Mouse (Mus musculus) 3T3-L1 (cell line): ENCODE measurements around the gene Eed.
"Not testable (repeated sequence)": the region's sequence is repeated elsewhere in the genome, so short reads cannot be mapped to it uniquely, and the experiment has no call there.

ENCODE experiments used
- DNase-seq: peaks from one replicate; pipeline ENCODE4 v3.0.0-alpha.2; 2015; ENCODE audit warnings: low read depth, low spot score

Eed gene

DNA sequence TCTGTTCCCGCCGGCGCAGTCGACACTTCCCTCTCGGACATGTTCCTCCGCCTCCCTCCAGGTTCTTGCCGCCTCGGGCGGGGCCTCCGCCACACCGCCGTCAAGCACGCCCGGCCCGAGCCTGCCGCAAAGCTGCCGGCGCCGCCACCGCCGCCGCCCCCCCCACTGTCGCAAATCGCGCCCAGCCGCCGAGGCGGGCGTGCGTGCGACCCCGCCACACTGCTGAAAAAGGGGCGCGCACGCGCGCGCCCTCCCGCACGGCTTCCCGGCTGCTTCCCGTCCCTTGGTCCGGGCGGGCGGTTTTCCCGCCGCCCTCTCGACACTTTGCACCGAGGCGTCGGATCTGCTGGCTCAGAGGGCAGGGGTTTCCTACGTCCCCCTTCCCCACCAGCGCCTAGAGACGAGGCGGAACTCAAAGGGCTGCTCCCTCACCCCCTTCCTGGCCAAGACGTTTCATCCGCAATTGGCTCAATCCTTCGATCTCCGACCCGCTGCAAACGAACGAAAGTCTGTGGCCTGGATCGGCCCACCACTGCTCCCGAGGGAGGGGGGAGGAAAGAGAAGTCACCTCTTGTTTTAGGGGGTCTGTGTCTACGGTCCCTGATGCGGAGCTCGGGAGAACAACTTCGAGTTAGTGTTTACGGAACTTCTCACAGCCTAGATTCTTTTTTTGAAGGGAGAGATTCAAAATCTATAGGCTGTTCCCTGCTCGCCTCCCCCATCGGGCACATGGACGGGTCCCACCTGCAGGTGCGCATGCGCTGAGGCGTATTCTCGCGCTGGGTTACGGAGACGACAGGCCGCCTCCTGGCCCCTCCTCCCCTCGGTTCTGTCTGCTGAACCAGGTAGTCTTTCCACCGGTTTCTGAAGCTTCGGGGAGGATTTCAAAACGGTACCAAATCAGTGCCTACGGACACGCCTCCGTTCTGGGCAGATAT, at the start of gene Eed:
Gene Eed, minus strand, starts transcription at position 499 of the 938 bp plus-strand sequence.
- DNase-seq = peak; percentile 93

DNA sequence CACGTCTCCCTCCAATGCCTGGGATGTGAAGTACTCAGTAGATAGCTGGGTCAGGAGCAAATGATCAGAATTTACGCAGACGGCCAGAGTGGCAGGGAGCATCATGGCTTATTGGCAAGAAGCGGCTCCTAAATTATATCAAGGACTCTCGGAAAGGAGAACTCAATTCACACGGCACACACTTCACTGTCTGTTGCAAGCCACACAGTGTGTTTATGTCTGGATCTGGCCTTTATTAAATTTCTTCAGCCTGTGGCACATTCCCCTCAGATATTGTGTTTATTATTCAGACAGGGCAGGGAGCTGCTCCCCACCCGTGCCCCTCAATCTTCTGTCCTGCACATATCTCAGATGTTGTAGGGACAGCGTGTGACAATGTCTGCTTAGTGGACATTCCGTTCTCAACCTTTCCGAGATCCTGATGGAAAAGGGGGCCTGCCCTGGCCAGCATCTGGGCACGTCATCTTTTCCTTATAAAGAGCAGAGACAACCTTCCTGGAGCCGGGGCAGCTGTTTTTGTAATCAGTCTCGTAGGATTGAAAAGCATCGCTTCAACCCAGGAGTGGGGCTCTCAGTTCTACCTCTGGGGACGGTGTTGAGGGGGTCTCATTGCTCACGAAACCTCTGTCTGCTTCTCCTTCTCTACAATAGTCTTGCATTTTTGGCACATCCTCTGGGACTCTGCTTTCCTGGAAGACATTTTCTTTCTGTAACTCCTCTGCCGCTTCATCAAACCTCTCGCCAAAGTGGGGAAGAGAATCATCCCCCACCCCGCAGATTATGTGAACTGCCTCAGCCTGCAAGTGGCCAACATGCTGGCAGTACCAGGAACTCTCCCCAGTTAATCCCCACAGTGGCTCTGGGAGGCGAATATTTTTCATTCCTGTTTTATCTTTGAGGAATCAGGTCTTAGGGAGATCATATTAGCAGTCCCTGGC, 49.0 kb upstream of the Eed start:
- DNase-seq = no peak

DNA sequence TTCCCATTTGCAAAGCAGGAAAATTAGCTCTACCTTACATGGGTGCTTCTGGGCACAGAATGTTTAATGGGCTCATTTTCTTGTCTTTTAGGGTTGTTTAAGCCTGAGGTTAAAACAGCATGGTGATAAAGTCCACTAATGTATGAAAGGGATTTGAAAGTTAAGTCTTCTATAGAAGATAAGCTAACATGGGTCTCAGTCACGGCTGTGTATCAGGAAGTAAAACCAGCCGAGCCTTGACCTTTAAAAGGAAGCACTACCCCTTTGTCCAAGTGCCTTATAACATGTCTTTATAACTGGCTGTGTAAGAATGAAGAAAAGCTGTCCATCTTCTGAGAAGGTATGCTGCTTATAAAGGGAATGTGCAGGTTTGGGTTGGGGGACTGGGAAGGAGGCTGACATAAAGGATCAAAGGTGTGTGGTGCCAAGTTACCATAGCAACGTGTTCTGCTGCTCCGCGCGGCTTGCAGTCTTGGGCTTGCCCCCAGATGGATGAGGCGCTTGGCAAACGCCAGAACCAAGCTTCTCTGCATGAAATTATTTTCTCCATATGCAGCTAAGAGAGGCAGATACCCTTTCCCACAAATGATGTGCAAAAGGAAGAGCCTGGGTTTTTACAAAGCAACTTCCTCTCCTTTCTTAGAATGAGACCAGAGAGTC, 48.2 kb upstream of the Eed start:
- no peak for DNase-seq

DNA sequence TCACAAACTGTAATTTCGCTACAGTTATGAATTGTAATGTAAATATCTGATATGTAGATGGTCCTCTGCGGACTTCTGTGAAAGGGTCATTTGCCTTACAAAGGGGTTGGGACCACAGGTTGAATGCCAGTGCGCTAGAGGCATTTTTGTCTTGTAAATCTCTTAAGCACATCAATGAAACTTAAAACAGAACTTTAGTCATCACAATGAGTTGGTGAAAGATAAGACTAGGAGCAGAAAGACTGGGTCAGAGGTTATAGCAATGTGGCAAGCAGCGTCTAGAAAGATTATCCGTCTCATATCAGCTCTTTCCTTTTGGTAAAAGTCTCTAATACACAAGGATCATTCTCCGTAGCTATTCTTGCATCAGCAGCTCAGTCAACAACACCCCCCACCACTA, 44.2 kb upstream of the Eed start:
- no peak for DNase-seq

DNA sequence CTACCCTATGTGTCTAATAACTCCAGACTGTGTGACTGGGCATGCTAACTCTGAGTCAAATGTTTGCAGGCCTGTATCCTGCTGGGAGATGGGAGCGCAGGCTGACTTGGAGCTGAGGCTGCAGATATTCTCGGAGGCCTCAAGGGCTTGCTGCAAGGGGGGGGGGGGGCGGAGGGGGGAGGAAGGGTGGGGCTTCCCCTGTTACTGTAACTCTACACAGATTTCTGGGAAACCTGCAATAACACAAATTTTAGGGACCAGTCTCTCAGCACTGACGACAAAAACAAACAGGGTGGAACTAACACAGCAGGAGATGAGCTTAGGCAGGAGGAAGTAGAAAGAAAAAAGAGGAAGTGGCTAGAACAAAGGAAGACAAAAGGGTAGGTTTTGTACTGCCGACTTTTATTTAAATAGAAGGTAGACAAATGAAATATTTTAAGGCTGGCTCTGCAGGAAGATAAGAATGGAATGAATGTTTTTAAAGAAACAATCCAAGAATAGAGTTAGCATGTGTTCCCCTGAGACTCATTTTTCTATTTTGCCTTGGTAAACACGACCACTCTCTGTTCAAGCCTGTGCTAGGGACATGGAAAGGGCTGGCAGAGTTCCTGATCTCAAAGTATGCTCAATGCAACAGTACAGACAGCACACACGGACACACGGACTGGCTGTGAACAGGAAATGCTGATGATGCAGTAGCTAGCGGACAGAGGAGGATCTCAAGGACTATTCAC, 42.4 kb upstream of the Eed start:
- DNase-seq = peak; percentile 50

DNA sequence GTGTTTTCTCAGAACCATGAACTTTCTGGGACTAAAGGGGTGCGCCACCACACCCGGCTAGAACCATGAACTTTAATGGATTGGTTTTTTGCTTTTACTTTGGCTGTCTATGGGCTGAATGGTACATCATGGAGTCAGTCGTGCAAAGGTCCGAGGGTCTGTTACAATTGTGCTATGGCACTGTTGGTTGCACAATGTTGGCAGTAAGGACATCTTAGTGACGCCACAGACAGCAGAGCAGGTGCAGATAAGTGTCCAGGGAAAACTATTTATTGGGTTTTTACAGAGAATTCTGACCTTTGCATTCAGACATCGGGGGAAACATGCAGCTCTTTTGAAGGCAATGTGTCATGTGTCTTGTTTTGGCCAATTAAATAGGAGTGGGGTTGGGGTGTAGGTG, 39.5 kb upstream of the Eed start:
- DNase-seq = no peak

DNA sequence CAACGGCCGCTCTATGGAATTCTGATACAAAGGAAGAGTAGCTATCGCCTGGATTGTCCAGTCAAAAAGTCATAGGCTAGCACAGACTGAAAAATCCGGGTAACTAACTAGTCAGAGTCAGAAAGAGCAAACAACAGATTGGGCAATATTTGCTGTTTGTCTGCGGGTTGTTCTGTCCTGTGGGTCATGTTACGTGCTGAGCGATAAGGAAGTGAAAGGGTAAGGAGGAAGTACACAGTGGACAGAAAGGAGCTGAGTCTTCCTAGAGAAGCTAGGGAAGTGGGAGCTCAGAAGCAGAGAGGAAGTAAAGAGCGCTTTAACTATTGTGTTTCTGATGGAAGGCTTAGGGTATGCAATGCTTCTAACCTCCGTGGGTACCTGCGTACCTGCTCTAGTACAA, 38.8 kb upstream of the Eed start:
- peak; percentile 18 for DNase-seq

DNA sequence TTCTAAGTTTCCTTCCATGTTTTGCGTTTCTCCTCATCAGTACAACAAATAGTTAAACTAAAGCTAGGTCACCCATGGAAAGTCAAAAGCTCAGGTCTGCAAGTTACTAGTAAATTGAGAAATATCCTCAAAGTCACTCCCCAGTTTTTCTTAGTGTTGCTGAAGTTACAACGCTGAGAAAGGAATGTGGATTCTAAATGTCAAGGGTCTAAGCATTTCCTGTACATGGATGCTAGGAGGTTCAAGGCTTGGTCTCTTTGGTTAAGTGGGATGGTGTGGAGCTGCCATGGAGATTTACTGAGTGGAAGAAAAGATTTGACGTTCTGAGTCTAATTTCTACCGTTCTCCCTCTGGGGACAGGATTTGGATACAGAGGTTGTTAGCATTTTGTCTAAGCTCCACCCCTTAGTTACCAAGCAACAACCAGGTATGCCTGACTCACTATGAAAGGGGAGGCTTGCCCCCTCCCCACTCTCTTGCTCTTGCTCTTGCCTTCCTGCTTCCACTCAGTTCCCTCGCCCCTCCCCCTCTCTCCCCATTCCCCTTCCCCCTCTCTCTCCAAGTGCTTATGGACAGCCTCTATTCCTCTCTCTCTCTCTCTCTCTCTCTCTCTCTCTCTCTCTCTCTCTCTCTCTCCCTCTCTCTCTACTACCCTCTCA, 36.3 kb upstream of the Eed start:
- DNase-seq = no peak

DNA sequence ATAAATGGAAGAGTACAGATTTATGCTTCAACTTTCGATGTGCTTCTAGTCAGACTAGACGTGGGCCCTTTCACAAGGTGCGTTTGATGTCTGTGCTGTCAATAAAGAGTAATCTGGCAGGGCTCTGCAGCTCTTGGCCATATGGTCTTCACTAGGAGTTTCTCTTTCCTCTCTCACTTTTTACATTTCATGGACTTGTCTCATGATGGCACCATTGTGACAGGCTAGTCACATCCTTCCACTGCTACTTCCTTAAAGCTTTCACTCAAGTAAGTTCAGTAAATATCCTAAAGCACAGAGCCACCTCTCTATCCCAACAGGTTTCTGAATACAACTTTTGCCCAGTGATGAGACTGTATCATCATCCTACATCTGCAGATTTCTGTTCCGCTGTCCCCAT, 35.7 kb upstream of the Eed start:
- peak; percentile 22 for DNase-seq

DNA sequence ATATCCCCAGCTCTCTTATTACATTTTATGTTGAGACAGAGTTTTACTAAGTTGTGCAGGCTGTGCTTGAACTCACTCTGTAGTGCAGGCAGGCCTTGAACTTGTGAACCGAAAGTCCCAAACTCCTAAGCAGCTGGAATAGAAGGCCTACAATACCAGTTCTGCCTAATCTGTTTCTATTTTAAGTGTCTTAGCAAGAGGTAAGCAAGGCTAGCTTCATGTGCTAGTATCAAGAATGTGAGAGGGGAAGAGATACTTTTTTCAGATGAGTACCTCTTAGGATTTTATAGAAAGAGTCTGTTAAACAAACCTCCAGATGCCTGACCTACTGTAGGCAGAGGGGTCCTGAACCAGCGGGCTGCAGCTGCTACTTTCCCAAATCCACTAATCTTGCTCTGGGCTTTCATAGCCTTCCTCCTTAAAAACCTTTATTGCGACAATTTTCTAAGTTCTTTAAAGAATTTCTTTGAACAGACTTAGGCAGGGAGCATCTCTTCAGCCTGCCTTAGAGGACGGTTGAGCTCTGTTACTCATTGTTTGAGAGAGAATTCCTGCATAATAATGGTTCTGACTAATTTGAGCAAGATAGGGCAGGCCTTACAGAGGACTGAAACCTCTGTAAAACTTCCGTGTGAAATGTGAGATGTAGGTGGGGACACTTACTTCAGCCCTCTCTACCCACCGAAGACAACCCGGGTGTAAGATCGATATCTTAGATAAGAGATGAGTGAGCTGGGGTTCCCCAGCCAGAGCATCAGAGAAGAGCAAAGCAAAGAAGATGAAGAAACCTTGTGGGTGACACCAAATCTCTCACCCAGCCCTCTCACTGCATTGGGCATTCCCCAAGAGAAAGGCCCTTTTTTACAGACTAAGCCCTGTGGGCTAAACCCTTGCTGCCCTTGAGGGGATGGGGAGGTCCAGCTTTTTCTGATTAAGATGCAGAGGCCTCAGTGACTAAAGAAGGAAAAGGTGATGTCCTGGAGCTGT, 26.2 kb upstream of the Eed start:
- no peak for DNase-seq

DNA sequence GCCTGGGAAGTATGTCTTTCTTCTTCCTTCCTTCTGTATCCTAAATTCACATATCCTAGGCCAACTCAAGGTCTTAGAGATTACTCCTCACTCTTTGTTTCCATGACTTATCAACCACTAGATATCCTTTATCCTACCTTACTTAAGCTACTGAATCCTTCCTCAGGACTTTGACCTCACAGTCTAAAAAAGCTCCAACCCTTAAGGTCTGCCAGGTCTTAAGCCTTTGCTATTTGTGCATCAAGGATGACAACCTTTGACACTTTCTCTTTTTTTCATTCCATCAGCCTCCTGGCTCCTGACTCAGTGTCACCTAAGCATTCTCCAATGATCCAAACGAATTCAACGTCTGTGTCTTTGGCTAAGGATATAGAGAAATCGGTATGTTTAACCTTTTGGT, 24.0 kb upstream of the Eed start:
- no peak for DNase-seq

DNA sequence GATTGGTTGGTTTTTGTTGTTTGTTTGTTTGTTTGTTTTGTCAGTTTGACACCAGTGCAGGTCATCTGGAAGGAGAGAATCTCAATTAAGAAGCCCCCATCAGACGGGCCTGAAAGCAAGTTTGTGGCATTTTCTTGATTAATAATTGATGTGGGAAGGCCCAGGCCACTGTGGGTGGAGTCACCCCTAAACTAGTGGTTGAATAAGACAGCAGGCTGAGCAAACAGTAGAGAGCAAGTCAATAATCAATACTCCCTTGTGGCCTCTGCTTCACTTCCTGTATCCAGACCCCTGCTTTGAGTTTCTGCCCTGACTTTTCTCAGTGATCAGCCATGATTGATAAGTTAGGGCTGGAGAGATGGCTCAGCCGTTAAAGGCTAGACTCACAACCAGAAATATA, 21.6 kb upstream of the Eed start:
- DNase-seq = no peak

DNA sequence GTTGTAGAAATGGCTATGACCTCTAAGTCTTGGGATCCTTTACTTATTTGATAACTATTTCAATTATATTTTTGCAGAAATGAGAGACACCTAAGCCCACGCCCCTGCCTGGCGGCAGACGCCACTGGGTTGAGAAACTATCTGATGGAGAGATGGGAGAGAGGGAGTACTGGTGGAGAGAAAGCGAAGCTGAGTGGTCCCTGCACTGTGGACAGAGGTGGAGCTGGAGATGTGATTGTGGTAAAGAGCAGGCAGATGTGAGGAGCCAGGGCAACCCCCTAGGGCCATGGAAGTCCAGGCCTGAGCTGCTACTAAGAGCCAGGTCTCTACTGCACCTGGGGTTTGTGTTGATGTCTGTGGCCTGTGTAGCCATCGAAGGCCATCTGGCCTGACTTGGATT, 18.7 kb upstream of the Eed start:
- DNase-seq = no peak

DNA sequence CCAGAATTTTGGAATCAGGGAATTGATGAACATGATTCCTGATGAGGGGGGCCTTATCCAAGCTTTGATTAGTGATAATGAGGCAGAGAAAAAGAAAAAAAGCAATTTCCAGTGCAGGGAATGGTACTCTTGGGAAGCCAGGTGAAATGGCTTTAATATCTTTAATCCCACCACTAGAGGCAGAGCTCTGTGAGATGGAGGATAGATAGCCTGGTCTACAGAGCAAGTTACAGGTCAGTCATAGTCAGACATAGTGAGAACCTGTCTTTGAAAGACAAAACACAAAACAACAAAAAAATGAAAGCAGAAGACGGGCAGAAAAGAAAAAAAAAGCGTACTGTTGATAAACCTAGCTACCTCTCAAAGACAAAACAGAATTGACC, 17.8 kb upstream of the Eed start:
- DNase-seq = peak; percentile 46

DNA sequence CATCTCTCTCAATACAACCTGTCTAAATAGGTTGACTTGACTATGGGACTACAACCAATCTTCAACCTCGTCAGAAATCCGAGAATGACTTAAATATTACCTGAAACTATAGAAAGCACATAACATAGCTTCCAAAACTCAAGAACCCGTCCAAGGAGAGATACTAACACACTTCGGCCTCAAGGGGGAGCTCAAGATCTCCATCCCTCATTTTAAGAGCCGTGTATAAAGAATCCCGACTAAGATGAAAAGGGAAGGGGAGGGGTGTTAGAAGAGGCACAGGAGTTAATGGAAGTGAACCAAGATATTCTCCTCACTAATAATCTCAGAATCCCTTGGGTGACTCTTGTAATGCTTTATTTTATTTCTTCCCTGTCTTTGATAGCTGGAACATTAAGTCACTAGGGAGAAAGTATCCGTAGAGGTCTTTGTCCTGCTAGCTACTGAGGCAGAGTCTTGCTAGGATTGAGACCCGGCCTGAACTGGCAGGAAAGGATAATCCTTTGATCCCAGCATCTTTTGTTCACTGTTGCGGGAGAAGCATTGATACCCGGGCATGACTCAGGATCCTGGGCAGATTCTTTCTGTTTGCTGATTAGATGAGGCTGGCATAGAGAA, 17.3 kb upstream of the Eed start:
- DNase-seq = peak; percentile 83

DNA sequence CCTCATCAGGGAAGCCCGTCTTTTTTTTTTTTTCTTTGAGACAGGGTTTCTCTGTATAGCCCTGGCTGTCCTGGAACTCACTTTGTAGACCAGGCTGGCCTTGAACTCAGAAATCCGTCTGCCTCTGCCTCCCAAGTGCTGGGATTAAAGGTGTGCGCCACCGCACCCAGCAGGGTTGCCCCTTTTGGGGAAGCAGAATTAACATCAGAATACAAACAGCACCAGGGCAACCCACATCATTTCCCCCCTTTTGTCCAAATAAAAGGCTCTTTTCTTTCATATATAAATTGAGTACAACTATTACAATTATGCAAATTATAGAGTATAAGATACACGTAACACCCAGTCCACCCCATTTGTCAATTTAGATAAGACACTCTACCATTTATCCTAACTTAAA, 16.7 kb upstream of the Eed start:
- DNase-seq = not testable (repeated sequence)

DNA sequence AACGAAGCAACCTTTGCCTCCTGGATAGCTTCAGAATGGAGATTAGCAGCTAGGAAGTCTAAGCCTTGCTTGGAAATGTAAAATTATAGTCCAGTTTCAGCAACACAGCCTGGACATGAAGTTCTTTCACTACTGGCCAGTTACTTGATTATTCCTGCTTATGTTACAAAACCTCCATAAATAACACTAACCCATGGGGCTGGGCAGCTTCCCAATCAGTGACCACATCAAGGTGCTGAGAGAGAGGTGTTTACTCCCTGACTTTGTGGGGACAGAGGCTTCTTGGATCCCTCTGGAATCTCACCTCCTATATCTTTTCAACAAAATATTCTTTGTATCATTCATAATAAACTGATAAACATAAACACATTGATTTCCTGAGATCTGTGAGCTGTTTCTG, 12.3 kb upstream of the Eed start:
- no peak for DNase-seq

DNA sequence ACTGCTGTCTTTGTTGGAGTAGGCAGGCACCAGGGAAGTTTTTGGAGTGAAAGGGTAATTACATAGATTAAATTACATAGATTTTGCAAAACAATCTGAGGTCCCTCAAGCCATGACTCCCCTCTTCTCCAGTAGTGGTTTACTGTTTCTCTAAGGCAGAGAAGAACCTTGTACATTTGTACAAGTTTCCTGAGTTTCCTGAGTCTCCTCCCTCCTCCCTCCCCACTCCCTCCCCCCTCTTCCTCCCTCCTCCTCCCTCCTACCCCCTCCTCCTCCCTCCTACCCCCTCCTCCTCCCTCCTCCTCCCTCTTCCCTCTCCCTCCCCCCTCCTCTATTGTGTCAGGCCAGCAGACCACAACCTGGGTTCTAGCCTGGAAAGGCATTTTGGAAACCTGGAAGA, 3.6 kb upstream of the Eed start:
- DNase-seq = no peak

DNA sequence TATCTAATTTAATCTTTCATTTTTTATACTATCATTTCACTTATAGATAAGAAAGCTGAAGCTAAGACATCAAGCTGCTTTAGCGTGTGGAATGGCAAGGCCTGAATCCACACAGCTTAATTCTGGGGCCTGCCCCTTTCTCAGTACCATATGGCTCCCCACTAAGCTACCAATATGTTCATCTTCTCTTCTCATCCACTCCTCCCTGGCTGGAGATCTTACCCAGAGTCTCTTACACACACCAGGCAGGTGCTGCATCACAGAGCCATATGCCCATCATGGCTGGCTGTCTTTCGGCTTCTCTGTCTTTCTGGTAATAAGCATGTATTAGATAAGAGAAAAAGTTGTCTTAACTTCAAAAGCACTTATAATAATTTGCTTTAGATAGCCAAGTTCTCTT, 2.7 kb upstream of the Eed start:
- DNase-seq = no peak
